Mouse (Mus musculus) liver, embryonic 11.5 days (tissue): ENCODE data around the gene Mfap1a. TPM values are rescaled to one million over a fixed set of nuclear protein-coding genes. Genes with fewer than 3 reads are reported as not detected.
A peak's percentile ranks its signal among the peaks of the same experiment; 100 is the strongest.
"Not testable (repeated sequence)": the region's sequence is repeated elsewhere in the genome, so short reads cannot be mapped to it uniquely, and the experiment has no call there.

ENCODE experiments used
- ATAC-seq: fragments of 200-750 bp; cut with Nextera tagmentation; replicated peaks from 2 replicates; pipeline ENCODE4 v1.8.0; 2017; ENCODE audit warnings: moderate number of reproducible peaks, mild to moderate bottlenecking, moderate TSS enrichment, moderate library complexity; ENCODE audit not compliant: low FRiP score
- DNase-seq: peaks from one replicate; pipeline ENCODE4 v3.0.0-alpha.2; 2017; ENCODE audit warnings: low spot score
- H3K27ac ChIP-seq: fragments of 300-500 bp; sonication (generic); 2 replicates; pipeline ENCODE4 v1.5.1; 2014; ENCODE audit warnings: mild to moderate bottlenecking, low read depth, low read length, control low read depth
- H3K27me3 ChIP-seq: fragments of 300-500 bp; sonication (generic); replicated peaks from 2 replicates; pipeline ENCODE4 v1.6.1; 2014; ENCODE audit warnings: low read length, mixed read lengths; ENCODE audit not compliant: control insufficient read depth, insufficient read depth
- H3K36me3 ChIP-seq: fragments of 300-500 bp; sonication (generic); 2 replicates; pipeline ENCODE4 v1.6.1; 2014; ENCODE audit warnings: mild to moderate bottlenecking, low read length, moderate library complexity, mixed read lengths; ENCODE audit not compliant: control insufficient read depth, insufficient read depth
- H3K4me1 ChIP-seq: fragments of 300-500 bp; sonication (generic); replicated peaks from 2 replicates; pipeline ENCODE4 v1.6.1; 2014; ENCODE audit warnings: low read length, mixed read lengths; ENCODE audit not compliant: control insufficient read depth, insufficient read depth
- H3K4me2 ChIP-seq: fragments of 300-500 bp; sonication (generic); 2 replicates; pipeline ENCODE4 v1.6.1; 2014; ENCODE audit warnings: mild to moderate bottlenecking, control low read depth, moderate library complexity
- H3K4me3 ChIP-seq: fragments of 300-500 bp; sonication (generic); 2 replicates; pipeline ENCODE4 v1.5.1; 2014; ENCODE audit warnings: low read depth, low read length, control low read depth
- H3K9ac ChIP-seq: fragments of 300-500 bp; sonication (generic); 2 replicates; pipeline ENCODE4 v1.6.1; 2014; ENCODE audit warnings: low read depth, low read length, control low read depth
- H3K9me3 ChIP-seq: fragments of 300-500 bp; sonication (generic); 2 replicates; pipeline ENCODE4 v1.6.1; 2016; ENCODE audit warnings: low read length, inconsistent platforms, mixed read lengths; ENCODE audit not compliant: control insufficient read depth
- WGBS: fragments of 180-500 bp; shearing (Covaris S2); extraction: QIAGEN DNeasy Blood & Tissue Kit; methylation state at CpG from one replicate; pipeline ENCODE4 v1.1.7; 2014; 5-methylcytosine and 5-hydroxymethylcytosine counted together
- polyA plus RNA-seq: library from polyadenylated mRNA; unstranded; fragments of >200 nt; fragmentation: Nextera tagmentation; extraction: Ambion mirVana; gene quantifications from 2 replicates; pipeline ENCODE4 v1.2.1, GENCODE M21; 2014

Gene Mfap1a
- polyA plus RNA-seq, 1 experiment from 2014 or later = 22.4 TPM

DNA sequence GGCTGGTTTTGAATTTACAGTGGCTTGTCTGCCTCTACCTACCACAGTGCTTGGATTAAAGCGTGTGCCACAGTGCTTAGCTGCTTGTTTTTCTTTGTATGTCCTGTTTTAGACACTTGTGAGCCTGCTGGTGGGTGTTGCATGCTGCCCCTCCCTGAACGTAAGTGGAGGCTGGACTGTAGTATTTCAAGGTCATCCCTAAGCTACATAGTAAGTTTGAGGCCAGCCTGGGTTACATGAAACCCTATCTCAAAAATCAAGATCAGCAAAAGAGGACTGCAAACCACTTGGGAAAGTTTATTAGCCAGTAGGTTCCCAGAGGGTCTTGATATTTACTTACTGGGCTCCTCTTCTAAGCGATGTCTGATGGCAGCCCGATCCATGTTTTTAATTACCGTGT, 11.6 kb upstream of the Mfap1a start:
- DNase-seq (no peak), ATAC-seq (no peak)
- 91% methylated on average over 5 of the region's 5 CpGs for WGBS
- Histone ChIP-seq H3K9ac (no peak overlapping the region), H3K36me3 (peaks cover 24% of the 10 kb centered on the region; the same call in 1 of the 2 replicates), H3K9me3 (no peaks in the 10 kb centered on the region), H3K27me3 (no peaks in the 10 kb centered on the region), H3K4me3 (no peak overlapping the region), H3K4me2 (no peak overlapping the region), H3K4me1 (no peaks in the 10 kb centered on the region), H3K27ac (no peak overlapping the region)

DNA sequence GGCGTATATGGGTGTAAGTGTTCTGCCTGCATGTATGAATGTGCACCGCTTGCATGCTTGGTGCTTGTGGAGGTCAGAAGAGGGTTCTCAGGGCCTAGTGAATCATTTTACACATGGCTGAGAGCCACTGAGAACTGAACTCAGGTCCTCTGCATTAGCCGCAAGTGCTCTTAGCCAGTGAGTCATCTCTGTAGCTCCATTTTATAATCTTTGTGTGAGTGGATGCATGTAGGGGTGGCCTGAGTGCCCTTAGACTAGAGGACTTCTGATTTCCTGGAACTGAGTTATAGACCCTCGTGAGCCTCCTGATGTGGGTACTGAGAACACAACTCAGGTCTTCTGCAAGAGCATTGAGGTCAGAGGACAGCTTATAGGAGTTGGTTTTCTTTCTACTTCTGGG, 7.7 kb upstream of the Mfap1a start:
- Histone ChIP-seq H3K4me2 (no peak overlapping the region), H3K9ac (no peak overlapping the region), H3K27ac (no peak overlapping the region), H3K4me3 (no peak overlapping the region), H3K27me3 (no peaks in the 10 kb centered on the region), H3K36me3 (peaks cover 33% of the 10 kb centered on the region; the same call in 1 of the 2 replicates), H3K4me1 (0 out of 2 replicates have a peak, but pooled peaks cover 7% of the 10 kb centered on the region), H3K9me3 (no peaks in the 10 kb centered on the region)
- WGBS = 94% methylated on average over 4 of the region's 4 CpGs
- ATAC-seq = no peak
- DNase-seq = no peak

DNA sequence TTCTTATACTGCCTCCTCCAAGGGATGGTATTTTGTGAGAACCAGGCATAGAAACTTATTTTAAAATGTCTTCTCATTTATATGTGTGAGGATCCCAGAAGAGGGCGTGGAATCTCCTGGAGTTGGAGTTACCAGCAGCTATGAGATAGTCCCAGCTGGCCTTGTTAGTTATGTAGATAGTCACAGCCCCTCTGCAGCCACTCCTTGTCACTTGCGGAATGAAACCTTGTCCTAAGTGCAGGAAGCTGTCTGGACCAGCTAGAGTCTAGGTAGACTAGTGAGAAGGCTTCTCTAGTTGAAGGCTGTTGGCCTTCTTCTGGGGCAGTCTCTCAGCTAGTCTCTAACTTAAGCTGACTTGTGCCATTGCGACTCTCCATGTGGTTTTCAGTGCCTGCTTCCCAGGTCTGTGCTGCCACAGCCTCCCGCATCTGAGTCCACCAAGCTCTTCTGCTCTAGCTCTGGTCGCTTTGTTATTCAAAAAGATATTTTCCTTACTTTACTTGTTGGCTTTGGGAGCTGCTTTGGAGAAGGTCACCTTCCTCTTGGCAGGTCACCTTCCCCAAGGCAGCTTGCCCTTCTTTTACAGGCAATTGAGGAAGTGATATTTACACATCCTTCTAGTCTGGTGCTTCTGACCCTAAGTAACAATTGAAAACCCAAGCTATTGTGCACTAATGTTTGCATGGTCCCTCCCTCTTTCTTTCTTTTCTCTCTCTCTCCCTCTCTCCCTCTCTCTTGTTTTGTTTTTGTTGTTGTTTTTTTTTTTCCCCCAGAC, 6.7 kb upstream of the Mfap1a start:
- not testable (repeated sequence) for H3K4me2 ChIP-seq, DNase-seq, H3K9me3 ChIP-seq, H3K27ac ChIP-seq, H3K9ac ChIP-seq, H3K4me1 ChIP-seq, H3K27me3 ChIP-seq, ATAC-seq, H3K4me3 ChIP-seq
- 92% methylated on average over 4 of the region's 5 CpGs for WGBS
- H3K36me3 ChIP-seq = peaks cover 30% of the 10 kb centered on the region; the same call in 1 of the 2 replicates

DNA sequence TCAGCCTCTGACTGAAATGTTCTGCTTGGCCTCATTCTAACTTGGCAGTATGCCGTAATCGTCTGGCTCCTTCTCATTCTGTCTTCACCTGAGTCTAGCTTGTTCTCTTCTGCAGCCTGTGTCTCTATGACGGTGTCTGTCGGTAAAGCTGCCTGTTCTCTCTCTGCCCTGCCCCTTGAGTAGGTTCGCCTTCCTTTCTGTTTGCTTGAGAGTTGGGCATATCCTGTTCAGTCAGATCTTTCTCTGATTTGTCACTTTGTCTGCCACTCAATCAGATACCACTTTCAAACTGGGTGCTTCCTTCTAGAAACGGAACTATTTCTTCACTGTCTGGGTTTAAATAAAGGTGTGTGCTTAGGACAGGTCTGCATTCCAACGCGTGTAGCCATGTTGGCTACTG, 4.9 kb upstream of the Mfap1a start:
- Histone ChIP-seq H3K9me3 (no peaks in the 10 kb centered on the region), H3K9ac (no peak overlapping the region), H3K4me1 (0 out of 2 replicates have a peak, but pooled peaks cover 10% of the 10 kb centered on the region), H3K4me2 (no peak overlapping the region), H3K36me3 (peaks cover 20% of the 10 kb centered on the region; the same call in 1 of the 2 replicates), H3K27ac (no peak overlapping the region), H3K4me3 (no peak overlapping the region), H3K27me3 (no peaks in the 10 kb centered on the region)
- 90% methylated on average over 8 of the region's 8 CpGs for WGBS
- DNase-seq (no peak), ATAC-seq (no peak)

DNA sequence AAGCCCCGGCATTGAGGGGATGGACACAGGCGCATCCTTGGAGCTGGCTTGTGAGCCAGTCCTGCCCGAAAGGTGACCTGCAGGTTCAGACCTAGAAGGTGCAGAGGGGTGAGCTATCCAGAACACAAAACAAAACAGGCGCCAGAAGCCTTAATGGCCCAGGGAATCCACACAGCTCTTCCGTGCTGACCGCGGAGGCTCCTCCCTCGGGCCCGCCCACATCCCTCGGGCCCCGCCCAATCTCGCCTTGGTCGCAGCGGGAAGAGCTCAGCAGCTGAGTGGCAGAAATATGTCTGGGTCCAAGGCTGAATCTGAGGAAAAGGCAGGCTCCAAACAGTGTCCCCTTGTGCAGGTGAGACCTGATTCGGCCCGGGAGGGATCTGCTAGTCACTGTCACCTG, 3.1 kb upstream of the Mfap1a start:
- ATAC-seq (peak; percentile 74), DNase-seq (peak; percentile 66)
- H3K4me3 ChIP-seq = peak overlapping the region; percentile 36
- no peak overlapping the region for H3K27ac ChIP-seq
- H3K4me1 ChIP-seq = 0 out of 2 replicates have a peak, but pooled peaks cover 10% of the 10 kb centered on the region
- H3K4me2 ChIP-seq = peak overlapping the region; percentile 56
- peaks cover 14% of the 10 kb centered on the region; the same call in 1 of the 2 replicates for H3K36me3 ChIP-seq
- peak overlapping the region; percentile 37 for H3K9ac ChIP-seq
- 19% methylated on average over 16 of the region's 16 CpGs for WGBS
- H3K27me3 ChIP-seq = no peaks in the 10 kb centered on the region
- no peaks in the 10 kb centered on the region for H3K9me3 ChIP-seq

DNA sequence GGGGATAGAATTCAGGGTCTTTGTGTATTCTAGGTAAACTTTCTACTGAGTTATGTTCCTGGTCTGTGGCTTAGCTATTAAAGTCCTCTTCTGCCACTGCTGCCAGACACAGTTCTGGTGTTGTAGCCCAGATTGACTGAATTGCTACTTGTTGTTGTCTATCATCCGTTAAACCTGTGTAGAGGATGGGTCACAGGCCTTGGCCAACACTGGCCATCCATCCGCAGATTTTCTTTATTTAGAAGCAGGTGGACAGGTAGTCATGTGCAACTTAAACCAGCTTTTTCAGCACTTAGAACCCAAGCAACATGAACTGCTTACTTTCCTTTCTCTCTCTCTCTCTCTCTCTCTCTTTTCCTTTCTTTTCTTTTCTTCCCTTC, 1.5 kb upstream of the Mfap1a start:
- 0 out of 2 replicates have a peak, but pooled peaks cover 10% of the 10 kb centered on the region for H3K4me1 ChIP-seq
- ATAC-seq (no peak), DNase-seq (no peak)
- H3K27ac ChIP-seq = no peak overlapping the region
- peak overlapping the region; percentile 64 for H3K4me3 ChIP-seq
- peak overlapping the region; percentile 68; the same call in 1 of the 2 replicates for H3K9ac ChIP-seq
- H3K27me3 ChIP-seq = no peaks in the 10 kb centered on the region
- 74% methylated on average over 2 of the region's 2 CpGs for WGBS
- H3K36me3 ChIP-seq = peaks cover 12% of the 10 kb centered on the region; the same call in 1 of the 2 replicates
- H3K4me2 ChIP-seq = peak overlapping the region; percentile 83
- no peaks in the 10 kb centered on the region for H3K9me3 ChIP-seq

- Histone ChIP-seq H3K36me3 (peaks cover 12% of the 10 kb centered on the region; the same call in 1 of the 2 replicates), H3K9ac (peak overlapping the region; percentile 68), H3K9me3 (no peaks in the 10 kb centered on the region), H3K27me3 (no peaks in the 10 kb centered on the region), H3K4me1 (0 out of 2 replicates have a peak, but pooled peaks cover 10% of the 10 kb centered on the region), H3K27ac (no peak overlapping the region), H3K4me3 (peak overlapping the region; percentile 64), H3K4me2 (peak overlapping the region; percentile 83)
- 17% methylated on average over 12 of the region's 12 CpGs for WGBS
- no peak for DNase-seq
- ATAC-seq = no peak
Measured at GRCm38 (mm10) chr2:121507173-121507950, 897 bp upstream of the Mfap1a start.

DNA sequence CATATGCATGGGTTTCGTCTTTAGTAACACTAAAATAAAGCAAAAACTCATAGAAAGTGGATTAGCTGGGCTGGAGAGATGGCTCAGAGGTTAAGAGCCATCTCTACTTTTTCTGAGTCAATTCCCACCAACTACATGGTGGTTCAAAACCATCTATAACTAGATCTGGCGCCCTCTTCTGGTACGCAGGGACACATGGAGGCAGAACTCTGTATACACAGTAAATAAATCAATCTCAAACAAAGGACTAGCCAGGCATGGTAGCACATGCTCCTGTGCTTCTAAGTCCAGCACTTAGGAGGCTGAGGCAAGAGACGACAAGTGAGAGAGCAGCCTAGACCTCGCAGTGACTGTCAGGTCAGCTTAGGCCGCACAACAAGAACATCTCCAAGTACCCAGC, 4.9 kb downstream of the Mfap1a start:
- not testable (repeated sequence) for DNase-seq, H3K27ac ChIP-seq, H3K27me3 ChIP-seq, H3K36me3 ChIP-seq, H3K9ac ChIP-seq, H3K4me3 ChIP-seq, H3K4me2 ChIP-seq, H3K4me1 ChIP-seq, H3K9me3 ChIP-seq
- WGBS = 86% methylated on average over 1 of the region's 6 CpGs
- ATAC-seq = 0 out of 2 replicates have a peak, but pooled peaks have one; percentile 34
